8 mouse cellular contexts compared by ENCODE assay signal in the genomic region with DNA sequence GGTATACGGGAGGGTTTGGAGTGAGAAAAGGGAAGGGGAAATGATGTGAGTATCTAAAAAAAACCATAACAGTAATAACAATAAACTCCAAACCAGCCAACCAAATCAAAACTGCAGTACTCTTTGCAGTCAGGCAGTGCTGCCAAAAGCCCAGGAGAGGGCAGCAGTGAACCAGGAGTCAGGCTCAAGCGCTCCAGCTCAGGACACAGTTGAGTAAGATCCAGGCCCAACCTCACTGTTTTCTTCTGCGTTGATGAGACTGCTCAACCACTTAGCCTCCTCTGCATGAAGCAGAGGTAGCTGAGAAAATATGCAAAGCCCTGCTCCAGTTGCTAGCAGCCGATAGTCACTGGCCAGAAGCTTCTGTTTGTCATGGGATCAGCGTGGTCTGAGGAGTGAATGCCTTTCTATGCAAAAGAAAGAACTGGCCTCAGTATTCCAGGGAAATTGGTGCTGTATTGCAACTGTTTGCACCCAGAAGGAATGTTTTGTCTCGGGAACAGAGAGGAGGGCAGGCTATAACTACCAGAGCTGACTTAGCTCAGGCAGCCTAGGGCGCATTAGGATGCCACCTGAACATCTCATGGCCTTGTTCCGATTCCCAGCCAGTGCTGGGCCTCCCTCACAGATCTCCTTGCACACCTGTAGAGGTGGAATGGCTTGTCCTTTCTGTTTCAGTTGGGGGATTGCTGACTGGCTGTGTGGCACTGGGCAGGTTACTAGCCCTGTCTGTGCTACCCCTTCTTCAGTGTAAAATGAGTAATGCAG. TPM values are rescaled to one million over a fixed set of nuclear protein-coding genes. Genes with fewer than 3 reads are reported as not detected.
DNase-seq lines count a peak whose midpoint lies in the region; ATAC-seq and TF ChIP-seq lines count a peak whose summit lies in the region.

No protein-coding gene starts in this region.

- 0 out of 2 replicates have a peak, but pooled peaks have one; percentile 47 for ATAC-seq in heart, embryonic 11.5 days (replicated peaks; ENCODE audit: insufficient number of reproducible peaks, low FRiP score, low TSS enrichment)
- no peak for ATAC-seq in liver, postnatal 0 days
- ATAC-seq in neural tube, embryonic 15.5 days (ENCODE audit: low FRiP score): peak; percentile 87

- no peak for TF ChIP-seq EP300 in liver, postnatal 0 days (IDR thresholded peaks at IDR 0.05; ENCODE audit: low read depth)

- H3K36me3 ChIP-seq in E14TG2a.4 (ENCODE audit: insufficient read depth, low read length): peaks cover 8% of the 10 kb centered on the region; the same call in 1 of the 2 replicates
- no peaks in the 10 kb centered on the region for H3K36me3 ChIP-seq in heart, embryonic 11.5 days (ENCODE audit: control insufficient read depth, insufficient read depth, low read length)
- H3K36me3 ChIP-seq in liver, postnatal 0 days (replicated peaks; ENCODE audit: insufficient read depth, low read length): no peaks in the 10 kb centered on the region
- H3K36me3 ChIP-seq in neural tube, embryonic 15.5 days: peaks cover 4% of the 10 kb centered on the region; the same call in 1 of the 2 replicates

- no peaks in the 10 kb centered on the region for H3K27me3 ChIP-seq in E14TG2a.4 (ENCODE audit: insufficient read depth, low read length)
- H3K27me3 ChIP-seq in heart, embryonic 11.5 days (ENCODE audit: control insufficient read depth, insufficient read depth, low read length): no peaks in the 10 kb centered on the region
- no peaks in the 10 kb centered on the region for H3K27me3 ChIP-seq in liver, postnatal 0 days (ENCODE audit: insufficient read depth, low read length)
- H3K27me3 ChIP-seq in neural tube, embryonic 15.5 days (replicated peaks): no peaks in the 10 kb centered on the region

- peak; percentile 77 for DNase-seq in kidney, postnatal 10 days
- DNase-seq in liver, postnatal 0 days: peak; percentile 65
- peak; percentile 67 for DNase-seq in thymus, postnatal 14 days

- TF ChIP-seq CTCF in E14TG2a.4 (conservative IDR thresholded peaks at IDR 0.05; ENCODE audit: low read length): peak; percentile 86
- peak; percentile 81 for TF ChIP-seq CTCF in bone marrow macrophage, adult 2 months (IDR thresholded peaks at IDR 0.05; ENCODE audit: low read depth, low read length)
- TF ChIP-seq CTCF in embryonic fibroblast, embryonic 13.5 days (IDR thresholded peaks at IDR 0.05; ENCODE audit: borderline replicate concordance, insufficient read depth, low read length): peak; percentile 87
- peak; percentile 91 for TF ChIP-seq CTCF in liver, postnatal 0 days (IDR thresholded peaks at IDR 0.05; ENCODE audit: low read depth)

- 0 out of 2 replicates have a peak, but pooled peaks cover 4% of the 10 kb centered on the region for H3K4me1 ChIP-seq in E14TG2a.4 (replicated peaks; ENCODE audit: low read depth, low read length)
- no peaks in the 10 kb centered on the region for H3K4me1 ChIP-seq in bone marrow macrophage, adult 2 months (ENCODE audit: control insufficient read depth, insufficient read depth, low read length)
- no peaks in the 10 kb centered on the region for H3K4me1 ChIP-seq in embryonic fibroblast, embryonic 13.5 days (ENCODE audit: control insufficient read depth, insufficient read depth, low read length)
- no peaks in the 10 kb centered on the region for H3K4me1 ChIP-seq in heart, embryonic 11.5 days (ENCODE audit: control insufficient read depth, insufficient read depth, low read length)
- no peaks in the 10 kb centered on the region for H3K4me1 ChIP-seq in liver, postnatal 0 days (ENCODE audit: insufficient read depth)
- H3K4me1 ChIP-seq in neural tube, embryonic 15.5 days: no peaks in the 10 kb centered on the region

- no peak overlapping the region for H3K4me2 ChIP-seq in heart, embryonic 11.5 days
- H3K4me2 ChIP-seq in liver, postnatal 0 days (ENCODE audit: low read depth, low read length): no peak overlapping the region
- no peak overlapping the region for H3K4me2 ChIP-seq in neural tube, embryonic 15.5 days

- no peaks in the 10 kb centered on the region for H3K9me3 ChIP-seq in E14TG2a.4 (ENCODE audit: low read length)
- H3K9me3 ChIP-seq in heart, embryonic 11.5 days (replicated peaks; ENCODE audit: control insufficient read depth, low read length): no peaks in the 10 kb centered on the region
- no peaks in the 10 kb centered on the region for H3K9me3 ChIP-seq in liver, postnatal 0 days (ENCODE audit: low read length)
- no peaks in the 10 kb centered on the region for H3K9me3 ChIP-seq in neural tube, embryonic 15.5 days (replicated peaks)

- no peak overlapping the region for H3K4me3 ChIP-seq in E14TG2a.4 (replicated peaks; ENCODE audit: low read length)
- no peak overlapping the region for H3K4me3 ChIP-seq in bone marrow macrophage, adult 2 months (ENCODE audit: insufficient read depth, low read length)
- no peak overlapping the region for H3K4me3 ChIP-seq in embryonic fibroblast, embryonic 13.5 days (ENCODE audit: insufficient read depth, low read length)
- no peak overlapping the region for H3K4me3 ChIP-seq in heart, embryonic 11.5 days (ENCODE audit: low read depth, low read length)
- H3K4me3 ChIP-seq in liver, postnatal 0 days (ENCODE audit: low read depth, low read length): no peak overlapping the region
- no peak overlapping the region for H3K4me3 ChIP-seq in neural tube, embryonic 15.5 days (replicated peaks)

- WGBS in heart, embryonic 11.5 days (ENCODE audit: insufficient replicate concordance): 39% methylated on average over 8 of the region's 8 CpGs
- WGBS in liver, postnatal 0 days (ENCODE audit: insufficient replicate concordance): 40% methylated on average over 8 of the region's 8 CpGs
- 38% methylated on average over 8 of the region's 8 CpGs for WGBS in neural tube, embryonic 15.5 days

- H3K27ac ChIP-seq in bone marrow macrophage, adult 2 months (ENCODE audit: insufficient read depth, low read depth, low read length): no peak overlapping the region
- no peak overlapping the region for H3K27ac ChIP-seq in embryonic fibroblast, embryonic 13.5 days (ENCODE audit: insufficient read depth, low read length)
- no peak overlapping the region for H3K27ac ChIP-seq in heart, embryonic 11.5 days (ENCODE audit: low read depth, low read length)
- no peak overlapping the region for H3K27ac ChIP-seq in liver, postnatal 0 days (ENCODE audit: low read depth)
- no peak overlapping the region; the same call in 1 of the 2 replicates for H3K27ac ChIP-seq in neural tube, embryonic 15.5 days (replicated peaks)

- no peak for TF ChIP-seq POLR2A in bone marrow macrophage, adult 2 months (IDR thresholded peaks at IDR 0.05; ENCODE audit: borderline replicate concordance, low read depth, low read length)
- no peak for TF ChIP-seq POLR2A in embryonic fibroblast, embryonic 13.5 days (IDR thresholded peaks at IDR 0.05; ENCODE audit: low read depth, low read length)

- no peak overlapping the region for H3K9ac ChIP-seq in heart, embryonic 11.5 days (ENCODE audit: low read depth, low read length)
- no peak overlapping the region for H3K9ac ChIP-seq in liver, postnatal 0 days (replicated peaks)
- H3K9ac ChIP-seq in neural tube, embryonic 15.5 days (replicated peaks): no peak overlapping the region

RNA-seq across cellular contexts. Expression of gene Cds2, which starts 53.3 kb away (rescaled TPM):
- 45.9 and 57.8 TPM in 2 replicates for polyA plus RNA-seq in bone marrow macrophage, adult 2 months (2012; ENCODE audit: insufficient read depth, insufficient read length, missing spikeins)
- polyA plus RNA-seq in embryonic fibroblast, embryonic 13.5 days (2011; ENCODE audit: insufficient read length, low read depth, missing spikeins): 52.2 and 53.5 TPM in 2 replicates
- polyA plus RNA-seq in heart, embryonic 11.5 days (2014; fragmentation: Nextera tagmentation; extraction: Ambion mirVana): 13.0 and 18.5 TPM in 2 replicates
- polyA plus RNA-seq in liver, postnatal 0 days (2015; fragmentation: Nextera tagmentation; extraction: Ambion mirVana): 7.9 and 10.5 TPM in 2 replicates
- polyA plus RNA-seq in neural tube, embryonic 15.5 days (2015; fragmentation: Nextera tagmentation; extraction: Ambion mirVana): 49.4 and 57.8 TPM in 2 replicates
